Mouse (Mus musculus): Measurements from ENCODE around the gene Nlrp9b. TPM values are rescaled to one million over a fixed set of nuclear protein-coding genes. Genes with fewer than 3 reads are reported as not detected.
"Not testable (repeated sequence)": the region's sequence is repeated elsewhere in the genome, so short reads cannot be mapped to it uniquely, and the experiment has no call there.

The Nlrp9b gene
- polyA plus RNA-seq, 1 experiment, result not detected

DNA sequence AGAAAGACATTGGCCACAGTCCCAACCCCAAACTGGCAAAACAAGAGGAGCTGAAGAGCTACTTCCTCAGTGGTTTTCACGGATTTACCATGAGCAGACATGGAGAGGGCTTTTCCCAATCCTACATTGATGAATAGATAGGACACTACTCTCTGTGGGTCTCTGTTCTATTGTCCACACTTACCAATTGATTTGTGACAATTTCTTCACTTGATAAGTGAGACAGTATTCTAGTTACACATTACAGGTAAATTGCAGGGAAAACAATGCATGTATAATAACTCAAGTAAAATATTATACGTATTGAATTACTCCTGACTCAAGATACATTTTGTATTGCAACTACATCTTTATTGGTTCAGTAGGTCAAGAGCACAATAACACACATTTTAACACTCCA is 131.2 kb downstream of the Nlrp9b start, which contains the start of gene Gm16442:
Gm16442 (minus strand) TSS at position 101 of the 400 bp plus-strand sequence.
- DNase-seq (ENCODE audit: low spot score), result not testable (repeated sequence)

Other genes starting within 250 kb of the Nlrp9b start
- gene Nectin2, start 241.0 kb upstream of the Nlrp9b start, polyA plus RNA-seq (2012; rRNA removed), result 37.9 and 38.6 TPM in 2 replicates
- gene Bcam, start 220.4 kb upstream of the Nlrp9b start, polyA plus RNA-seq (2012; rRNA removed), result 171 and 177 TPM in 2 replicates
- 25.6 and 37.5 TPM in 2 replicates for gene Cblc, start 194.7 kb upstream of the Nlrp9b start, polyA plus RNA-seq (2012; rRNA removed)
- gene Bcl3, start 168.7 kb upstream of the Nlrp9b start, polyA plus RNA-seq (2012; rRNA removed), result 10.8 and 10.9 TPM in 2 replicates
- 0.08 and 0.15 TPM in 2 replicates for gene Gm19345, start 139.5 kb upstream of the Nlrp9b start, polyA plus RNA-seq (2012; rRNA removed)
- gene Ceacam16, start 130.2 kb upstream of the Nlrp9b start, polyA plus RNA-seq (2012; rRNA removed), result 0.12 TPM in 1 of 2 replicates, not detected in the other
- 0.72 and 0.81 TPM in 2 replicates for gene Ceacam19, start 103.5 kb upstream of the Nlrp9b start, polyA plus RNA-seq (2012; rRNA removed)
- 15.2 and 16.8 TPM in 2 replicates for gene Pvr, start 70.3 kb upstream of the Nlrp9b start, polyA plus RNA-seq (2012; rRNA removed)
- gene Igsf23, start 40.7 kb upstream of the Nlrp9b start, polyA plus RNA-seq (2012; rRNA removed), result 0.10 and 0.19 TPM in 2 replicates
- not detected in 2 replicates for gene Ceacam20, start 26.1 kb upstream of the Nlrp9b start, polyA plus RNA-seq (2012; rRNA removed)
- not detected in 2 replicates for gene Vmn1r91, start 108.2 kb downstream of the Nlrp9b start, polyA plus RNA-seq (2012; rRNA removed)
- gene Gm16442, start 131.1 kb downstream of the Nlrp9b start, polyA plus RNA-seq (2012; rRNA removed), result not detected in 2 replicates
- gene Vmn1r93, start 147.6 kb downstream of the Nlrp9b start, polyA plus RNA-seq (2012; rRNA removed), result not detected in 2 replicates
- gene Vmn1r94, start 176.9 kb downstream of the Nlrp9b start, polyA plus RNA-seq (2012; rRNA removed), result not detected in 2 replicates
- not detected in 2 replicates for gene Vmn1r95, start 202.2 kb downstream of the Nlrp9b start, polyA plus RNA-seq (2012; rRNA removed)
- gene Gm6164, start 214.1 kb downstream of the Nlrp9b start, polyA plus RNA-seq (2012; rRNA removed), result not detected in 2 replicates
- not detected in 2 replicates for gene Gm4498, start 242.4 kb downstream of the Nlrp9b start, polyA plus RNA-seq (2012; rRNA removed)

Data from urinary bladder, adult 2 months (tissue).